Comparison of ENCODE assay signal across 19 mouse cellular contexts in genomic region chrX:139562255-139562924, GRCm38 (mm10). TPM values are rescaled to one million over a fixed set of nuclear protein-coding genes. Genes with fewer than 3 reads are reported as not detected.
A peak's percentile ranks its signal among the peaks of the same experiment; 100 is the strongest.
DNase-seq lines count a peak whose midpoint lies in the region; ATAC-seq lines count a peak whose summit lies in the region.
"Had no signal": no experiment of that assay in that cellular context is flagged by ENCODE, and none has a peak within 500 bp of the region (broad histone marks: within the 10 kb centered on the region; RNA-seq: fewer than 3 reads in every experiment).

No protein-coding gene starts in this region.

- WGBS in kidney, embryonic 16.5 days, result 53% methylated on average over 5 of the region's 5 CpGs
- WGBS in intestine, embryonic 14.5 days, result 54% methylated on average over 5 of the region's 5 CpGs
- WGBS in liver, embryonic 12.5 days (ENCODE audit: insufficient replicate concordance), result 48% methylated on average over 5 of the region's 5 CpGs
- 55% methylated on average over 5 of the region's 5 CpGs for WGBS in stomach, embryonic 15.5 days
- 72% methylated on average over 5 of the region's 5 CpGs for WGBS in forebrain, embryonic 14.5 days

- no peak overlapping the region for H3K9ac ChIP-seq in kidney, embryonic 16.5 days (replicated peaks; ENCODE audit: low read length)
- H3K9ac ChIP-seq in intestine, embryonic 14.5 days (ENCODE audit: low read length), result no peak overlapping the region
- no peak overlapping the region for H3K9ac ChIP-seq in liver, embryonic 12.5 days
- no peak overlapping the region for H3K9ac ChIP-seq in stomach, embryonic 15.5 days
- no peak overlapping the region for H3K9ac ChIP-seq in forebrain, embryonic 14.5 days (ENCODE audit: low read length)
- H3K9ac ChIP-seq: embryonic facial prominence, embryonic 15.5 days; lung, embryonic 15.5 days; midbrain, embryonic 13.5 days; neural tube, embryonic 15.5 days had no signal

- no peaks in the 10 kb centered on the region for H3K9me3 ChIP-seq in kidney, embryonic 16.5 days (ENCODE audit: low read length)
- no peaks in the 10 kb centered on the region for H3K9me3 ChIP-seq in intestine, embryonic 14.5 days (ENCODE audit: control insufficient read depth, low read length)
- H3K9me3 ChIP-seq in liver, embryonic 12.5 days (replicated peaks), result no peaks in the 10 kb centered on the region
- H3K9me3 ChIP-seq in stomach, embryonic 15.5 days, result no peaks in the 10 kb centered on the region
- H3K9me3 ChIP-seq in forebrain, embryonic 14.5 days (replicated peaks; ENCODE audit: control insufficient read depth, low read length), result no peaks in the 10 kb centered on the region
- H3K9me3 ChIP-seq: embryonic facial prominence, embryonic 15.5 days; lung, embryonic 15.5 days; midbrain, embryonic 13.5 days; neural tube, embryonic 15.5 days had no signal

- ATAC-seq in kidney, embryonic 16.5 days (ENCODE audit: low FRiP score, low TSS enrichment), result no peak
- peak; percentile 81 for ATAC-seq in intestine, embryonic 14.5 days (replicated peaks; ENCODE audit: low FRiP score, low TSS enrichment, low read depth)
- peak; percentile 91 for ATAC-seq in liver, embryonic 12.5 days
- ATAC-seq in stomach, embryonic 15.5 days (ENCODE audit: insufficient read depth, low FRiP score, low read depth), result peak; percentile 79
- no peak for ATAC-seq in forebrain, embryonic 14.5 days
- ATAC-seq: midbrain, embryonic 13.5 days had no signal

- no peak overlapping the region for H3K4me2 ChIP-seq in kidney, embryonic 16.5 days (replicated peaks; ENCODE audit: low read depth, low read length)
- H3K4me2 ChIP-seq in intestine, embryonic 14.5 days (ENCODE audit: low read length), result peak overlapping the region; percentile 20; the same call in 1 of the 2 replicates
- peak overlapping the region; percentile 46 for H3K4me2 ChIP-seq in liver, embryonic 12.5 days
- no peak overlapping the region for H3K4me2 ChIP-seq in stomach, embryonic 15.5 days
- H3K4me2 ChIP-seq in forebrain, embryonic 14.5 days (ENCODE audit: low read length), result no peak overlapping the region
- H3K4me2 ChIP-seq: embryonic facial prominence, embryonic 15.5 days; heart, embryonic 11.5 days; midbrain, embryonic 13.5 days; neural tube, embryonic 15.5 days had no signal

- H3K4me1 ChIP-seq in kidney, embryonic 16.5 days (ENCODE audit: insufficient read depth, low read length), result no peaks in the 10 kb centered on the region
- no peaks in the 10 kb centered on the region for H3K4me1 ChIP-seq in intestine, embryonic 14.5 days (replicated peaks; ENCODE audit: control insufficient read depth, insufficient read depth, low read length)
- peaks cover 14% of the 10 kb centered on the region for H3K4me1 ChIP-seq in liver, embryonic 12.5 days
- no peaks in the 10 kb centered on the region for H3K4me1 ChIP-seq in stomach, embryonic 15.5 days
- no peaks in the 10 kb centered on the region for H3K4me1 ChIP-seq in forebrain, embryonic 14.5 days (ENCODE audit: control insufficient read depth, insufficient read depth, low read length)
- H3K4me1 ChIP-seq: embryonic facial prominence, embryonic 15.5 days; lung, embryonic 15.5 days; midbrain, embryonic 13.5 days; neural tube, embryonic 15.5 days had no signal

- no peak for DNase-seq in kidney, postnatal 14 days
- DNase-seq in intestine, embryonic 14.5 days (ENCODE audit: low spot score), result peak; percentile 51
- no peak for DNase-seq in forebrain, embryonic 14.5 days (ENCODE audit: low spot score)
- no peak for DNase-seq in retina, embryonic 14.5 days (ENCODE audit: low spot score)
- no peak for DNase-seq in urinary bladder, adult 18-20 months (ENCODE audit: low spot score in 2 of 2)
- DNase-seq: adrenal gland, postnatal 36 days; B cell, adult 2 months; cerebellum, adult 9-11 months; embryo, embryonic 11 days; thymus, adult 2 months had no signal

- H3K4me3 ChIP-seq in kidney, embryonic 16.5 days (ENCODE audit: low read length), result no peak overlapping the region
- no peak overlapping the region for H3K4me3 ChIP-seq in intestine, embryonic 14.5 days (ENCODE audit: low read depth, low read length)
- H3K4me3 ChIP-seq in liver, embryonic 12.5 days, result no peak overlapping the region
- no peak overlapping the region for H3K4me3 ChIP-seq in stomach, embryonic 15.5 days (replicated peaks)
- no peak overlapping the region for H3K4me3 ChIP-seq in forebrain, embryonic 14.5 days (ENCODE audit: low read depth, low read length)
- H3K4me3 ChIP-seq: embryonic facial prominence, embryonic 15.5 days; lung, embryonic 15.5 days; midbrain, embryonic 13.5 days; myocyte; neural tube, embryonic 15.5 days had no signal

- peaks cover 4% of the 10 kb centered on the region; the same call in 1 of the 2 replicates for H3K27me3 ChIP-seq in kidney, embryonic 16.5 days (ENCODE audit: insufficient read depth, low read length)
- H3K27me3 ChIP-seq in intestine, embryonic 14.5 days (replicated peaks; ENCODE audit: control insufficient read depth, insufficient read depth, low read length), result no peaks in the 10 kb centered on the region
- no peaks in the 10 kb centered on the region for H3K27me3 ChIP-seq in liver, embryonic 12.5 days (replicated peaks)
- H3K27me3 ChIP-seq in stomach, embryonic 15.5 days (replicated peaks), result no peaks in the 10 kb centered on the region
- H3K27me3 ChIP-seq in forebrain, embryonic 14.5 days (replicated peaks; ENCODE audit: control insufficient read depth, insufficient read depth, low read length), result no peaks in the 10 kb centered on the region
- H3K27me3 ChIP-seq: embryonic facial prominence, embryonic 15.5 days; lung, embryonic 15.5 days; neural tube, embryonic 15.5 days had no signal

- H3K36me3 ChIP-seq in kidney, embryonic 16.5 days (ENCODE audit: insufficient read depth, low read length), result no peaks in the 10 kb centered on the region
- no peaks in the 10 kb centered on the region for H3K36me3 ChIP-seq in intestine, embryonic 14.5 days (ENCODE audit: control insufficient read depth, insufficient read depth, low read length)
- no peaks in the 10 kb centered on the region for H3K36me3 ChIP-seq in liver, embryonic 12.5 days
- no peaks in the 10 kb centered on the region for H3K36me3 ChIP-seq in stomach, embryonic 15.5 days
- no peaks in the 10 kb centered on the region for H3K36me3 ChIP-seq in forebrain, embryonic 14.5 days (ENCODE audit: control insufficient read depth, insufficient read depth, low read length)
- H3K36me3 ChIP-seq: embryonic facial prominence, embryonic 15.5 days; lung, embryonic 15.5 days; midbrain, embryonic 13.5 days; neural tube, embryonic 15.5 days had no signal

- 0 out of 2 replicates have a peak overlapping the region, but pooled peaks have one; percentile 2 for H3K27ac ChIP-seq in kidney, embryonic 16.5 days (ENCODE audit: low read length)
- H3K27ac ChIP-seq in intestine, embryonic 14.5 days (ENCODE audit: low read depth), result no peak overlapping the region
- peak overlapping the region; percentile 40; the same call in 1 of the 2 replicates for H3K27ac ChIP-seq in liver, embryonic 12.5 days
- no peak overlapping the region for H3K27ac ChIP-seq in stomach, embryonic 15.5 days
- H3K27ac ChIP-seq in forebrain, embryonic 14.5 days (ENCODE audit: low read depth, low read length), result no peak overlapping the region
- H3K27ac ChIP-seq: embryonic facial prominence, embryonic 15.5 days; lung, embryonic 15.5 days; midbrain, embryonic 13.5 days; neural tube, embryonic 15.5 days had no signal

RNA-seq across cellular contexts. Expression of gene Rnf128, which starts 0.7 kb away (rescaled TPM):
- 46.4 and 47.5 TPM in 2 replicates for polyA plus RNA-seq in kidney, embryonic 16.5 days (2015; fragmentation: Nextera tagmentation; extraction: Ambion mirVana)
- 99.4 and 101 TPM in 2 replicates for polyA plus RNA-seq in intestine, embryonic 14.5 days (2014; fragmentation: Nextera tagmentation; extraction: Ambion mirVana)
- 39.5 TPM in 2 replicates for polyA plus RNA-seq in liver, embryonic 12.5 days (2016; fragmentation: Nextera tagmentation; extraction: Ambion mirVana)
- 51.2 and 56.7 TPM in 2 replicates for polyA plus RNA-seq in stomach, embryonic 15.5 days (2015; fragmentation: Nextera tagmentation; extraction: Ambion mirVana)
- 2.5 and 2.9 TPM in 2 replicates for polyA plus RNA-seq in forebrain, embryonic 14.5 days (2014; fragmentation: Nextera tagmentation; extraction: Ambion mirVana)

Comparison
In these comparisons a context has a peak if more than half of its experiments do, and no peak if none do; other contexts are left out.
1. ATAC-seq: peak in intestine, embryonic 14.5 days (single experiment), liver, embryonic 12.5 days (single experiment) and stomach, embryonic 15.5 days (single experiment); none in kidney, embryonic 16.5 days (single experiment) and forebrain, embryonic 14.5 days (single experiment).
2. H3K27ac ChIP-seq: peak in kidney, embryonic 16.5 days (single experiment) and liver, embryonic 12.5 days (single experiment); none in intestine, embryonic 14.5 days (single experiment), stomach, embryonic 15.5 days (single experiment) and forebrain, embryonic 14.5 days (single experiment).
3. H3K4me2 ChIP-seq: peak in intestine, embryonic 14.5 days (single experiment) and liver, embryonic 12.5 days (single experiment); none in kidney, embryonic 16.5 days (single experiment), stomach, embryonic 15.5 days (single experiment) and forebrain, embryonic 14.5 days (single experiment).
4. RNA of gene Rnf128, which starts 0.7 kb away (polyA plus RNA-seq): 99.4 to 101 TPM in intestine, embryonic 14.5 days, 51.2 to 56.7 TPM in stomach, embryonic 15.5 days, 46.4 to 47.5 TPM in kidney, embryonic 16.5 days and 39.5 TPM in liver, embryonic 12.5 days; 2.5 to 2.9 TPM in forebrain, embryonic 14.5 days; every median in the first group is over 10 times any median in the second.